Mouse (Mus musculus): ENCODE measurements around the gene Aanat.

GRCm38 (mm10) chr11:116642681-116643578, 56.7 kb downstream of the Aanat start:
- TF ChIP-seq CTCF (IDR thresholded peaks at IDR 0.05; ENCODE audit: extremely low read depth, insufficient read depth, insufficient read length, insufficient replicate concordance) (peak; percentile 92), POLR2A (IDR thresholded peaks at IDR 0.05; ENCODE audit: low read depth, low read length) (no peak)

Measured in spleen, adult 2 months (tissue).